Mouse (Mus musculus): ENCODE data around the gene Dcun1d2. TPM values are rescaled to one million over a fixed set of nuclear protein-coding genes. Genes with fewer than 3 reads are reported as not detected.

Dcun1d2 gene
- total RNA-seq, 2 experiments from 2014 or later = 76.5 to 87.0 TPM

- DNase-seq = peak; percentile 66
- H3K27ac ChIP-seq = peak overlapping the region; percentile 49
These were observed 44.7 kb downstream of the Dcun1d2 start for GRCm38 (mm10) chr8:13242985-13243870.

GRCm38 (mm10) chr8:13240691-13241090 lies 47.2 kb downstream of the Dcun1d2 start:
- no peak for DNase-seq
- Histone ChIP-seq H3K27ac (peak overlapping the region; percentile 49; the same call in 1 of the 2 replicates), H3K4me3 (no peak overlapping the region)
- no peak for TF ChIP-seq CTCF (IDR thresholded peaks at IDR 0.05)
- intact Hi-C loops (cut with DNase I) = no loop called here

More at GRCm38 (mm10) chr8:13242985-13243870, 44.7 kb downstream of the Dcun1d2 start:
- H3K4me3 ChIP-seq = no peak overlapping the region; the same call in 1 of the 2 replicates
- intact Hi-C loops (cut with DNase I) = no loop called here
- no peak for TF ChIP-seq CTCF (IDR thresholded peaks at IDR 0.05)

GRCm38 (mm10) chr8:13240055-13240454 lies 47.9 kb downstream of the Dcun1d2 start:
- intact Hi-C loops (cut with DNase I) = no loop called here
- no peak overlapping the region for H3K27ac ChIP-seq
- peak; percentile 11 for DNase-seq
- H3K4me3 ChIP-seq = no peak overlapping the region
- no peak for TF ChIP-seq CTCF (IDR thresholded peaks at IDR 0.05)

GRCm38 (mm10) chr8:13234803-13235202 lies 53.1 kb downstream of the Dcun1d2 start:
- TF ChIP-seq CTCF (IDR thresholded peaks at IDR 0.05) = no peak
- Histone ChIP-seq H3K27ac (no peak overlapping the region), H3K4me3 (no peak overlapping the region)
- intact Hi-C loops (cut with DNase I) = no loop called here
- DNase-seq = peak; percentile 13

GRCm38 (mm10) chr8:13230471-13230870 lies 57.5 kb downstream of the Dcun1d2 start:
- TF ChIP-seq CTCF (IDR thresholded peaks at IDR 0.05) = no peak
- intact Hi-C loops (cut with DNase I) = no loop called here
- DNase-seq = peak; percentile 20
- peak overlapping the region; percentile 71 for H3K27ac ChIP-seq
- no peak overlapping the region for H3K4me3 ChIP-seq

GRCm38 (mm10) chr8:13229802-13230201 lies 58.1 kb downstream of the Dcun1d2 start:
- intact Hi-C loops (cut with DNase I) = no loop called here
- no peak for TF ChIP-seq CTCF (IDR thresholded peaks at IDR 0.05)
- peak; percentile 49 for DNase-seq
- Histone ChIP-seq H3K4me3 (no peak overlapping the region), H3K27ac (peak overlapping the region; percentile 71)

- TF ChIP-seq CTCF (IDR thresholded peaks at IDR 0.05) = no peak
- no peak overlapping the region for H3K4me3 ChIP-seq
- DNase-seq = peak; percentile 17
- peak overlapping the region; percentile 71 for H3K27ac ChIP-seq
- intact Hi-C loops (cut with DNase I) = no loop called here
These were observed 58.9 kb downstream of the Dcun1d2 start for GRCm38 (mm10) chr8:13228923-13229610.

- peak overlapping the region; percentile 71 for H3K27ac ChIP-seq
- no peak for TF ChIP-seq CTCF (IDR thresholded peaks at IDR 0.05)
These were observed 60.7 kb downstream of the Dcun1d2 start for GRCm38 (mm10) chr8:13227184-13227583.

GRCm38 (mm10) chr8:13226288-13226687 lies 61.6 kb downstream of the Dcun1d2 start:
- Histone ChIP-seq H3K27ac (peak overlapping the region; percentile 71), H3K4me3 (no peak overlapping the region)
- TF ChIP-seq CTCF (IDR thresholded peaks at IDR 0.05) = no peak
- DNase-seq = peak; percentile 27
- intact Hi-C loops (cut with DNase I) = no loop called here

More at GRCm38 (mm10) chr8:13227184-13227583, 60.7 kb downstream of the Dcun1d2 start:
- intact Hi-C loops (cut with DNase I) = no loop called here
- no peak overlapping the region; the same call in 1 of the 2 replicates for H3K4me3 ChIP-seq
- DNase-seq = peak; percentile 37

GRCm38 (mm10) chr8:13224426-13224825 lies 63.5 kb downstream of the Dcun1d2 start:
- no peak overlapping the region for H3K27ac ChIP-seq
- DNase-seq = peak; percentile 17
- intact Hi-C loops (cut with DNase I) = no loop called here
- no peak overlapping the region for H3K4me3 ChIP-seq
- TF ChIP-seq CTCF (IDR thresholded peaks at IDR 0.05) = no peak

GRCm38 (mm10) chr8:13218441-13218840 lies 69.5 kb downstream of the Dcun1d2 start:
- intact Hi-C loops (cut with DNase I) = no loop called here
- Histone ChIP-seq H3K4me3 (no peak overlapping the region), H3K27ac (no peak overlapping the region)
- DNase-seq = no peak
- no peak for TF ChIP-seq CTCF (IDR thresholded peaks at IDR 0.05)

GRCm38 (mm10) chr8:13217986-13218385 lies 69.9 kb downstream of the Dcun1d2 start:
- DNase-seq = peak; percentile 1
- TF ChIP-seq CTCF (IDR thresholded peaks at IDR 0.05) = no peak
- intact Hi-C loops (cut with DNase I) = no loop called here
- H3K4me3 ChIP-seq = no peak overlapping the region
- no peak overlapping the region for H3K27ac ChIP-seq

- TF ChIP-seq CTCF (IDR thresholded peaks at IDR 0.05) = no peak
- H3K4me3 ChIP-seq = no peak overlapping the region
- H3K27ac ChIP-seq = peak overlapping the region; percentile 40; the same call in 1 of the 2 replicates
- intact Hi-C loops (cut with DNase I) = no loop called here
- peak; percentile 20 for DNase-seq
These were observed 70.8 kb downstream of the Dcun1d2 start for GRCm38 (mm10) chr8:13217093-13217492.

All from gastrocnemius, adult 2 months (tissue).